Mouse (Mus musculus) kidney, adult 11 months (tissue): Measurements from ENCODE around the gene Cbx4.

Source experiments
- DNase-seq: peaks from one replicate; pipeline ENCODE4 v3.0.0; 2022

Gene Cbx4

DNA sequence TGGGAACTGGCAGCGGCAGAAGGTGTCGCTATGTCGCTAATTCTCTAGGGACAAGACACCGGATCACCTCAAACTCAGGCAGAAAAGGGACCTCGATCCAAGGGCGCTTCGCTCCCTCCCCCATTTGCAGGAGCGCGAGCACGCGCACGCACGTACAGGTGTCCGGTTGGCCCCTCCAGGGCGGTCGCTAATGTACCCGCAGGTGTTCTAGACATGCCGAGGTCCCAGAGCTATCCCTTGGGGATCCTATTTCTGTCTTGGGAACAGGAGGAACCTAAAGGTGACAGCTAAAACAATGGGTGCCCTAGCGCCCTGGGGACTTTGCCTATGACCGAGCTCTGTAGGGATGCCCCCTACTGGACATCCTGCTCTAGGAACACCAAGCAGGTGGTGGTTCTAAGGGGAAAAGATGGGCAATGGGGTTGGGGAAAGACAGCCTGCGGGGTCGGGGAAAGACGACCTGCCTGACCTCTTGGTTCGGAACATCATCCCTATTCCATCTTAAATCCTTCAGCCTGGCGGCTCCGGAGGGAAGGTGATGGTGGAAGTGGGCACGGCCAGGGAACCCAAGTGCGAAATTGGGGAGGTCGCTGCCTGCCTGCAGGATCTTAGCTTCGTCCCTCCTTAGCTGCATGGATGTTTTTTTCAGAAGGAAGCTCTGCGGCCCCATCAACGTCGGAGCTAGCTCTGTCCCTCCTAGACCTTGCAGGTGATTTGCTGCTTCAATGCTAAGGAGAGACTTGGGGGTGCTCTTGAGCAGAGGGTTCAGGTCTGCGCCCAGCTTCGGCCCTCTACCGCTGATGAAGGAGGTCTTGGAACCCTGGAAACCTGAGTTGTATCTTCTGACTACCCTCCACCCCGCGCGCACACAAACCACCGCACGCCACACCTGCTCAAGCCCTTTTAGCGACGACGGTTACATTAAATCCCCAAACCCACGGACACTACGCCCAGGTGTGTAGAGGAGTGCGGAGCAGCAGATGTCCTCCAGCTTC lies 31.4 kb downstream of the Cbx4 start:
- DNase-seq, result no peak

DNA sequence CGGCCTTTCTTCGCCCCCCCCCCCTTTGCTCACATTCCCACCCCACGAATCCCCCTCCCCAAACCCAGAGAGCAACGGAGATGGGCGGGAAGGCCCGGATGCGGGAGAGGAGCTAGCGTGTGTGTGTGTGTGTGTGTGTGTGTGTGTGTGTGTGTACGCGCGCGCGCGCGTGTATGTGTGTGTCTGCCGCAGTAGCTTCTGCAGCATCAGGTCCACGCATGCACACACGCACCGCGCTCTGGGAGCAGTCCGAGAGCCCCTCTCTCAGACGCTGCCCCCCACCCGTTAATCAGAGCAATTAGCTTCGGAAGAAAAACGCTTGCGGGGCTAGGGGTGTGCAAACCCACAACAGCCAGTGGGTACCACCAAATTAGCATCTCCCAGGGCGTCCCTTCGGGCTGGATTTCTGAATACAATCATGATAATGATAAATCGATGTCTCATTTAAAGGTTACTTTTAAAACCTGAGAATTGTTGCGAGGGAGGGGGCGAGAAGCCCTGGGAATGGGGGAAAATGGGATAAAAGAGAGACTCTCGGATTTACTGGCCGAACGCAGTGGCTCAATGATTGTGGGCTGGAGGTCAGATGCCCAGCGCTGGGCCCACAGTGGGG lies 32.2 kb downstream of the Cbx4 start:
- no peak for DNase-seq

GRCm38 (mm10) chr11:119053257-119053670 lies 32.8 kb downstream of the Cbx4 start:
- peak; percentile 64 for DNase-seq

DNA sequence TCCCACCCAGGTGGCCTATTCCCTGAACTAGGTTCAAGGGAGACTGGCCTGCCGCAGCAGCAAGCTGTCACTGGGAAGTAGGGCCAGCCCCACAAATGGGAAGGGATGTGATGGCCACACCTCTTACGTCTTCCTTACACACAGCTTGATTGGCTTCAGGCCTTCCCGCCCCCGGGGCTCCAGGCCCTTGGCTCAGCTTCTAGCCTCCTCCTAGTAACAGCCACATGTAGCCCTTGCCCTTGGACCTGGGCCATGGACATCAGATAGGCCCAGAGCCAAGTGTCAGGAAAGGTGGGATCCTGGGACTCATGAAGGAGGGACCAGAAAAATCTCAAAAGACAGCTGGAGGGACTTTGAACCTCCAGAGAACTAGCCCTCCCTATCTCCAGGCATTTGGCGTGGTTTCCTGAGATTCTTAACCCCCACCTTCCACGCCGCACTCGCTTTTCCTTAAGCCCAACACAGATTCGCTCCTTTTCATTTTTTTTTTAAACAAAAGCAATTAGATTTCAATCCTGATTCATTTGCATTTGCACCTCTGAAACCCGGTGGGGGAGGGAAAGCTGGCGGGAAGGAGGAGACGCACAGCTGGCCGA lies 33.3 kb downstream of the Cbx4 start:
- DNase-seq, result no peak

DNA sequence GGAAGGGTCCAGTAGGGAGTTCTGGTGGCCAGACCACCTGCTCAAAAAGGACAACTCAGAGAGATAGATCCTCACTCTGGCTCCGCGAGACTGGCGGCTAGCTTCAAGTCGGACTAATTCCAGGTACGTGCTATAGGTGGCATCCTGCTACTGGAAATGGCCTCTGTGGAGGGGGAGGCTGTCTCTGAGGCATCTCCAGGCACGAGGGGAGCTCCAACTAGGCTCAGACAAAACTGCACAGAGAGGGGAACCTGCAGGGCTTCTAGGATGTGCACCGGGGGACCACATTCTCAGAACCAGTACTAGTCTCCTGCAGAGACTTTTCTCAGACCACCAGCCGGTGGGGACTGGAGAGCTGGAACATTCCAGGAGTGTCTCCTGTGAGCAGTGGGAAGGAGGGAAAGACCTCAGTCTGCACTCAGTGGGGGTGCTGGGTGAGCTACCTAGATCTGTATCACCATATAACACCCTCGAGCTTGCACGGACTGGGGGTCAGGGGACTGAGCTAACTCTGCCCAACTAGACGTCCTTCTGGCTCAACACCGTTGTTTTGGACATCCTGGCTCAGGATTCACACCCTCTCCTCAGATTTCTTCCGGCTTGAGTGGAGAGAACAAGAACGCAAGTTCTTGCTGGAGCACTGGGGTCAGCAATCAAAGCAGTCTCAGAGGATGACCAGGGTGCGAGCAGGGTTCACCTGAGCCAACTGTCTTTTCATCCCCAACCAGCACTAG lies 33.9 kb downstream of the Cbx4 start:
- DNase-seq, result no peak

DNA sequence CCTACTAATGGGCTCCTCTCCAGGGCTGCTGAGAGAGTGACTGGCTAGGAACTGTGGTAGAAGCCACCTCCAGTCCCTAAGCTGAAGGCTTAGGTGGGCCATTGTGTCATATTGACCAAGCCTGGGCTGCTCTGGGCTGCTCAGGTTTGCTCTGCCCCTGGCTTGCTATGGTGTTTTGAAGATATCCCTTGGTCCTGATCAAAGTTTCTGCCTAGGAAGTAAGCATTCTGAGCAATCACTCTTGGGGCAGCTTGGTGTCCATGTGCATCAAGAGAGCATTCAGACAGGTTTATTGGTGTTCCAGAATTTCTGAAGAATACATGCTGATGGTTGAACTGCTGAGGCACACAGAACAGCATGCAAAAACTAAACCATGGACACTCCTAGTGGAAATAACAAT lies 34.6 kb downstream of the Cbx4 start:
- no peak for DNase-seq

- DNase-seq, result no peak
These were observed 35.7 kb downstream of the Cbx4 start for GRCm38 (mm10) chr11:119050361-119050760.

GRCm38 (mm10) chr11:119048133-119048510 lies 37.9 kb downstream of the Cbx4 start:
- DNase-seq, result no peak

DNA sequence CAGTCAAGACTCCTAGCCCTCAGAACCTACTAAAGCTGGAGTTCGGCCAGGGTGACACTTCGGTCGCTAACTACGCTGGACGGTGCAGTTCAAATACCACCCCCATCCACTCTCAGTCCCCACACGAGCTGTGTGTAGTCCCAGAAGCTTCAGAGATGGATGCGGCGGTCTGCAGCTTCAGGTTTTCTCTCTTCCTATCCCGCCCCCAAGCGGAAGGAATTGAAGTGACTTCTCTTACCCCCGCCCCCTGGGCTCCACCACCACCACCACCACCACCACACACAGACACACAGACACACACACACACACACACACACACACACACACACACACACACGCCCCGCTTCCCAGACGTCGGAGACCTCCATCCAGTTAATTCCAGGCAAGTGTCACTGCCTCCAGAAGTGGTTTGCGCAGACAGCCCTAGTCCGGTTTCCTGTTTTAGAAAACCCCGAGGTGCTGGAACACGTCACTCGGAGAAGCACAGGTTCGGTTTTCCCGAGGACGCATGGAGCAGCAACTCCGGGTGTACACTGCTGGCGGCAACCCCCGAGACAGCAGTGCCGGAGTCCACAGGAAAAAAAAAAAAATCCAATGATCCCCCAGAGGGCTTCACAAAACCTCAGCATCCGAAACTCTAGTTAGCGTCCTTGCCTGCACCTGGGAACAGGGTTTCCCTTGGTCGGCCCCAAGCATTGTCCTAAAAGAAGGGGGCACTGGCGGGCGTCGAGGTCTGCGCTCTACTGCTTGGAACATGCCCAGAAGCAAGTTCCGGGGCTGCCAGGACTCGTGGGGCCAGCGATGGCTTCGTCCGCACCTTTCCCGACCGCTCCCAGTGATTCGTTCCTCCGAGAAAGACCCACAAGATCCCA lies 38.5 kb downstream of the Cbx4 start:
- no peak for DNase-seq

DNA sequence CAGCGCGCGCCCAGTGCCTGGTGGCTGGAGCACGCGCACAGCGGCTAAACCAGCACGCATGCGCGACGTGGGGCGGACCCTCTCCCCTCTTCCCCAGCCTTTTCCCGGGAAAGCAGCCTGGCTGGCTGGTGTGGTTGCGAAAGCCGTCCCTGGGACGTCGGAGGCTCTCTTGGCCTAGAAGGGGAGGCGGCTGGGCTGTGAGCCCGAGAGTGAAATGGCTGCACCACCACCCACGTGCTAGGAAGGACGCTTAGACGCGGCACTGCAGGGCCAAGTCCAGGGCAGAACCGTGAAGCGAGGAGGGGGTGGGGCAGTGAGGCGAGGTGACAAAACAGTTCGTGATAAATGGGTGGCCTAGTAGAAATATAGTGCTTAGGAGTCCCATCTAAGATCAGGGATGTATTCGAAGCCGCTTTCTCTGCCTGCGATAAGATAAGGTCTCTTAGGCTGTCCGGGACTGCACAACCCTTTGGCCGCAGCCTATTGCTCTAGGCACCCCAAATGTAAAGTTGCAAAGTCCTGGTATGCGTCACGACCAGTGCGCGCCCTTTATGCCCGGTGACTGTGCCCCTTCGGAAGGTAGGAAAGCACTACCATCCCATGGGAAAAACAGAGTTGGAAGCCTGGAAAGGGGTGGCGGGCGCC lies 39.3 kb downstream of the Cbx4 start:
- peak; percentile 71 for DNase-seq

- peak; percentile 75 for DNase-seq
These were observed 41.3 kb downstream of the Cbx4 start for GRCm38 (mm10) chr11:119044551-119045337.

- DNase-seq, result no peak
These were observed 42.1 kb downstream of the Cbx4 start for GRCm38 (mm10) chr11:119043761-119044550.

DNA sequence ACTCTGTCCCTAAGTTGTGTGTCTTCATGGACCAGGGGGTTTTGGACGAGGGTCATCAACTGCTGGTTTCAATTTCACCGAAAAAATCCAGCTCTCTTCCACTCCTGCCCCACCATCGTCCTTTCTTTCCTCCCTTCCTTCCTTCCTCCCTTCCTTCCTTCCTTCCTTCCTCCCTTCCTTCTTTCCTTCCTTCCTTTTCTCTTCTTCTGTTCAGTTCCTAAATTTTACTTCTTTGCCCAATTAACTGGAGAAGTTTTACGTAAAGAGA lies 42.8 kb downstream of the Cbx4 start:
- no peak for DNase-seq

DNA sequence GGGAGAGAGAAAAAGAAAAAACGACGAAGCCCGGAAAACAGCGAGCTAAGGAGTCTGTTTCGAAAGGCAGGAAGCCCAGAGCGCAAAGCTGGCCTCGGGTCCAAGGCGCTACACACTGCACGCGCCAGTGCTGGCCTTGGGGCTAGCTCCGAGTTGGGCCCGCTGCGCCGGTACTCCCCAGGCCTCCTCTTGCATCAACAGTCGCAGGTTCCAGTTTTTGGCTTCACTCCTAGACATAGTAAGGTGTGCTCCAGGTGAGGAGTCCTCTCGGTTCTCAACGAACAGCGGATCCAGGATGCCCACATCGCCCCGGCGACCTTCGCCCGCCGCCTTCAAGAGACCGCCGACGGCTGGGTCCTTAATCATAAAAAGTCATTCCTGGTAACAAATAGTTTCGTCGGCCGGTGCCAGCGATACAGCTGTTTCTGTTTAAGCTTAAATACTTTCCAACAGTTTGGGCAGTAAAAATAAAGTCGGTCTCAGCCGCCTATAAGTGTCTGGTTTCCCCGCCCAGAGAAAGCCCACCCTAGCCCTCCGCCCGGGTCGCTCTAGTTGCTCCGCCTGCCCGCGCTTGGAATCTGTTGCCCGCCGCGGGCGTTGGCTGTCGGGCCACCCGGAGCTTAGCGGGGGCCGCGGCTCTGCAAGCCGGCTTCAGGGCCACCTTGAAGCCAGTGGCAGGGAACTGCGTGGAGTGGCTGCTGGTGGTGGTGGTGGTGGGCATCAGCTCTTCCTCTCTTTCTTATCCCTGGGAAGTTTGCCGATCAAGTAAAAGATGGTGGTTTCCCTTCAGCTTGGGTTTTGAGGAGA lies 43.4 kb downstream of the Cbx4 start:
- no peak for DNase-seq

DNA sequence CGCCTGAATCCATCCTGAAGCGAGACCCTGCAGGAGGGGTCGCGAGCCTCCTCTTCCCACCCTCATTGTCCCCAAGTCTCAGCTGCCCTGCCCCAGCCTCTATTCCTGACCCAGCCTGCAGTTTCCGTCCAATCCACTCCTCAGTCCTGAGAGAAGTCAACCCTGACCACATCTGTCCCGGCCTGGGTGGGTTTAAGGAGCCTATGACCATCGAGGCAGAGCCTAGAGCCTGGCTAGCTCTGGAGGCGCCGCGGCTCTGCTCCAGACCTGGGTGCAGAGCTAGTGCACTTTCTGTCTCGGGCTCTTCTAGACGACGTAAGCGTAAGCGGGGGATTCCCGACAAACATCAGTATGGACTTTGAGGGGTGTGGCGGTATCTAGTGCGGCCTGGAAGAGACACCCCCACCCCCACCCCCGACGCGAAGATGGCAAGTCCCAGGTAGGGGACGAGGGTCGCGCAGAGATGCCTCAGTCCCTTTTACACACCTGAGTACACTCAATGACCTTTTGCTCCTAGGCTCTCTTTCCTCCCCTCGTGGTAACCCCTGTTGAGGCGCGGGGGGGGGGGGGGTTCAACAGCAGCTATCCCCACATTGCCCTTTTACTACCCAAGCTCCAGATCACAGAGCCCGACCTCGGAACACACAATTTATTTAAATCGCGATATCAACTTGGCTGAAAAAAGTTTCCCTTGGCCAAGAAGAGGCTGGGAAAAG lies 44.1 kb downstream of the Cbx4 start:
- no peak for DNase-seq

DNA sequence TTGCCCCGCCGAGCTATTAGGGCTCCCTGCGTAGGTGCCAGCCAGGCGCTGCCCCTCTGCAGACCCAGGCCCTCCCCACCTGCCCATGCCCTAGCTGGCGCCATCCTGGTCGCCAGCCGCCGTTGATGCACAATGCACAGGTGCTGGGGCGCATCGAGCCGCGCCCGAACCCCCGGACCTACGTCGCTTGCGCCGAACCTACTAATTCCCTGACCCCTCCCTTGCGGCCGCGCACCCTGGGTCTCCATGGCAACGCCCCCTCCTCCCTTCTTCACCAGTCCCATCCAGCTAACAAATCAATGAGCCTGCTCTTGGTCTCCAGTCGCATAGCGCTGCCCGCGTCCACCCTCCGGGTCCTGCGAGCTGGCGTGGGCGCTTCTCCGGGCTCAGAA lies 44.7 kb downstream of the Cbx4 start:
- DNase-seq, result no peak

DNA sequence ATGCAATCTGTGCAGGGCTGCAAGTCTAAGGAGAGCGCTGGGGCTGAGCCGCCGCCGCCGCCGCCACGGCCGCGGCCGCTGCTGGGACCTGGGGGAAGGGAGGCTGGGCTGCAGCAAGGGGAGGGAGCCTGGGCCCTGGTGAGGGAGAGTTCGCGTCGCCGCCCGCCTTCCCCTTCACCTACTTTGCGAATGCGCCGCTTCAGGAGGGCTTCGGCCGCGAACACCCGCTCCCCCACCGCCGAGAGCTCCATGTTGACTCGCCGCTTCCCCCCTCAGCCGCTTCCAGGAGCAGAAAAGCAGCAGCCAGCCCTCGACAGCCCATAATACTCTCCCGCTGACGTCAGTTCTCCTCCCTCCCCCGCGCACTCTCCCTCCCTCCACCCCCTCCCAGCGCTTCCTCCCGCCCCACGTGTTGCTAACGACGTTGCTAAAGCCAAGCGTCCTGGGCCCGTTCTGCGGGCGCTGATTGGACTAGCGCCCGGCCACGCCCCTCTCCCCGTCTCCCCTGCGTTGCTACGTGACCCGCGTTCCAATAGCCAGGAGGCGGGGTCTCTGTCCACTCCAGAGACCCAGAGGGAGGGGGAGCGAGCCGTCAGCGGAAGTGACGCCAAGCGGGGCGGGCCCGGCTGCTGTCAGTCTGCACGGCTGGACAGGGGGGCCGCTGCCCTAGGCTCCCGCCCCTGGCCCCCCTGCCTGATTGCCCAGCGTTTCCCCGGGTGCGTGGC lies 45.3 kb downstream of the Cbx4 start, which contains the start of gene Cbx8:
Gene Cbx8, minus strand, starts transcription at position 370 of the 725 bp plus-strand sequence.
- DNase-seq, result peak; percentile 99
